Mouse (Mus musculus): Measurements from ENCODE around the gene Sergef.
A peak's percentile ranks its signal among the peaks of the same experiment; 100 is the strongest.
"Not testable (repeated sequence)": the region's sequence is repeated elsewhere in the genome, so short reads cannot be mapped to it uniquely, and the experiment has no call there.

Sergef gene

DNA sequence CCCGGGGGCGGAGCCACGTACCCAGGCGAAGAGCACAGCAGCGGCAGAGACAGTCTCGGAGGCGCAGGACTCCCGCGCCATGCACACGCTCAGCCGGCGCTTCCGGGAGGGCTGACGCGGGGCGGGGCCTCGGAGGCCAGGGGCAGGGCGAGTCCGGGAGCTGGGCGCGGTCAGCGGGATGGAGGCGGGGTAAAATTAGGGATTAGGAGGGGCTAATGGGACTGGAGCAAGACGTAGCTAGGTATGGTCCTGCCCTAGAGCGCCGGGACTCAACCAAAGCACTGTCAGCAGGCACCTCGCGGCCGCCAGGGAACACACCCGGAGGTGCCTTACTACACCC lies at the start of gene Sergef:
Gene Sergef, minus strand, starts transcription at position 116 of the 340 bp plus-strand sequence.
- peak; percentile 81 to 89 for DNase-seq (ENCODE audit: low spot score in 2 of 2)

DNA sequence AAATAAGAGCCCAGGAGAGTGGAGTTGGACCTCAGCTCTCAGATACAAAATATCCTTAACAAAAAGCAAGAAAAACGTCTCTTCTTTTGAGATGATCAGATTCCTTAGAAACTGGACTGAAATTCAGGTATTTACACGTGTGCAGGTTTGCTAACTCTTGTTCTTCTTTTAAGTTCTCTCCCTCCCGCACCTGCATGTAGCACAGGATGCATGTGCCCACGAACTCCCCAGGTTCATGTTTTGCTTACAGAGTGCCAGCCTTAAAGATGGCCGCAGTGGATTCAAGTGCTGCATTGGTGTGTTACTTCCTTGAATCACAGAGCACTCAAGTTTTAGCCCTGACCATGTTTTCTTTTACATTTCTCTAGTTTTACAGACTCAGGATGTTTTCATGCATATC lies 47.2 kb upstream of the Sergef start:
- DNase-seq (ENCODE audit: low spot score in 2 of 2) = no peak

DNA sequence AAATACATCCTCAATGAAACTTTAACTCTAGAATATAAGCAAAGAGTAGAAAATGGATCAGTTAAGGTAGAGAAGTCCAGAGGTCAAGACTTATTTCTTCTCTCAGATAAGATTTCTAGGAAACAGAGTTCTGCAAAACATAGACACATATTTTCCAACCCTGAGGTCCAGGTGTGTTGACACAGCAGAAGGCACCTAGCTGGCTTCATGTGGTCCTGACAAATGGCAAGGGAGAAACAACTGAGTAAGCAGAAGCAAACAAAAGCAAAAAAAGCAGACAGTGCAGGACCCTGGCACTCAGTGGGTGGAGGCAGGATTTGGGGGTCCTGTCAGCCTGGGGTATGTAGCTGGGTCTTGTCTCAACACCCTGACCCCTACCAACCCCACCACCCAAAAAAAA lies 41.1 kb upstream of the Sergef start:
- no peak for DNase-seq (ENCODE audit: low spot score in 2 of 2)

- DNase-seq (ENCODE audit: low spot score in 2 of 2) = not testable (repeated sequence)
Observed at GRCm38 (mm10) chr7:46679044-46679443, 39.4 kb upstream of the Sergef start.

DNA sequence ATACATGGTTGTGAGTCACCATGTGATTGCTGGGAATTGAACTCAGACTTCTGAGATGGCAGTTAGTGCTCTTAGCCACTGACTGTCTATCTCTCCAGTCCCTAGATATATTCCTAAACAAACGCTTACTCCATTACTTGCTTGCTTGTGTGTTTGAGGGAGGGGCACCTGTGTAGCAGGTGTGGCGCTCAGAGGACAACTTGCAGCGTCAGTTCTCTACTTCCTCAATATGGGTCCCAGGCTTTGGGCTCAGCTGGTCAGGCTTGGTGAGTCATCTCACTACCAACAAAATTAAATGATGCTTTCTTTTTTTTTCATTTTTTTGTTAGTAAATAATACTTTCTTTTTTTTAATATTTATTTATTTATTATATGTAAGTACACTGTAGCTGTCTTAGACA lies 38.8 kb upstream of the Sergef start:
- no peak for DNase-seq (ENCODE audit: low spot score in 2 of 2)

DNA sequence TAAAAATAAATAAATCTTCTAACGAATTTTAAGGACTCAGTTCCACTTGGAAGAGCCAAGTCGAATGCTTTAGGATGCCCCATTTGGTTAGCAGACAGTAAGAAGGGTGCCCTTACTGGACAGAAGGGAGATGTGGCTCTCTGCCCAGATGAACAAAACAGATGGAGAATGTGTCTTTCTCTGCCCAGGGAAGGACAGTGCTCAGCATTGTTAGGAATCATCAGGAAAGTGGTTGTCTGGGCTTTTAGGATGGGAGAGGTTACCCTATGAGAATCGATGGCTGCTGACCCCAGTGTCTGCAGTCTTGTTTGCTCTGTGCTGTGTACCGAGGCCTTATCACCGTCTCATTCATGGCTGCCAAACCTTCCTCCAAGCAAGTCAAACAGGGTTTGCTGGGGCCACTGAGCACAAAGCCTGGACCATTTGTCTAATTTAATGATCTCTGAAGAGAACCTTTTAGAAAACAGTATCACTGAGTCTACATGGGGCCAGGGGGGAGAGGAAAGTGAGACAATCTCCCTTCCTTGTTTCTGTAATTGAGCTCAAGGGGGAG lies 37.3 kb upstream of the Sergef start:
- no peak for DNase-seq (ENCODE audit: low spot score in 2 of 2)

DNA sequence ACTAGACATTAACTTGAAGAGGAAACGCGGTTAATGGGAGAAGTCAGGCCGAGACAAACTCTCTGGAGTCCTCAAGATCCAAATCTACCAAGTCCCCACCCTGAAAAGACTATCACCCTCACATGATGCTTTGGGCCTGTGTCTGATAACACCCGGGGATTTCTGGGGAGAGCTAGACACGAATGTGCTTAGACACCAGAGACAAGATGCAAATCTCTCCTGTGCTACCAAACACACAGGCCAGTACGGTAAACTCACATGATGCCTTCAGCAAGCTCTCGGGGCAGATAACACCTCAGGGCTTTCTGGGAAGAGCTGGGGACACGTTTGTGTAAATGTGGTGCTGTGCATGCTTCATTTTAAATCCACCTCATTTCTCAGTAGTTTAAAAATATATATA lies 36.3 kb upstream of the Sergef start:
- DNase-seq (ENCODE audit: low spot score in 2 of 2) = no peak

GRCm38 (mm10) chr7:46675061-46675460 lies 35.5 kb upstream of the Sergef start:
- DNase-seq (ENCODE audit: low spot score in 2 of 2) = no peak

DNA sequence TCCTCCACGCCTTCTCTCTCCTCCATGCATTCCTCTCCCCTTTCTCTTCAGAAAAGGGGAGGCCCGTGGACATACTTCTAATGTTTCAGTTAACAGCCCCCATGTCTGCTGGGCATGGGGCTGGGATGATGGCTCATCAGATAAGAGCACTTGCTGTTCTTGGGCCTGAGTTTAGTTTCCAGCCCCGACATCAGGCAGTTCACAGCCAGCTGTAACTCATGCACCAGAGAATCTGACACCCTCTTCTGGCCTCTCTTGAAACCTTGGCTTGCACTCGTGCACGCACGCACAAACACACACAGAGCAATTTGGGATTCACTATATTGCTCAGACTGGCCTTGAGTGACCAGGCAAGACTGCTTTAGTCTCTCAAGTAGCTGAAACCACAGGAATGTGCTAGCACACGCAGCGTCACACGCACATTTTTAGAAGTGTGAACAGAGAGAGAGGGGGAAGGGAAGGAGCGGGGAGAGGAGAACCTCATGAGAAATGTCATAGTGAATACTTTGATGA lies 32.6 kb upstream of the Sergef start, which contains the start of gene Tph1:
Gene Tph1, minus strand, starts transcription at position 378 of the 513 bp plus-strand sequence.
- DNase-seq (ENCODE audit: low spot score in 2 of 2) = no peak

DNA sequence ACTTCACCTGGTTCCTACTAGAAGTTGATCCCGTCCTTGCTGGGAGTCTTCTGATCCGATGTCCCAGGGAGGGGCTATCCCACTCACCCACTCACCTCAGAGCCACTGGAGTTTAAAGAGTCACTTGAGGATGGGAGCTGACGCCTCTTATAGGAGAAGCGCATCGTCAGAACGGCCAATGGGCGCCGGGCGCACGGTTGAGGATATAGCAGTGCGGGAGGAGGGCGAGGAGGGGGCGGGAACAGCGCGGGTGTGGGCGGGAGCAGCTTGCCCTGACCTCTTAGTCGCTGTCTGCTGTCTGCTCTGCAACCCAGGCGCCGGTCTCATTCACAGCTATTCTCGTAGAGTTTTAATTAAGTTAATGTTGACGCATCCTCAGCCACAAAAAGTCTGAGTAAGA lies 27.6 kb upstream of the Sergef start:
- no peak for DNase-seq (ENCODE audit: low spot score in 2 of 2)

GRCm38 (mm10) chr7:46665236-46665635 lies 25.6 kb upstream of the Sergef start:
- DNase-seq (ENCODE audit: low spot score in 2 of 2) = no peak

DNA sequence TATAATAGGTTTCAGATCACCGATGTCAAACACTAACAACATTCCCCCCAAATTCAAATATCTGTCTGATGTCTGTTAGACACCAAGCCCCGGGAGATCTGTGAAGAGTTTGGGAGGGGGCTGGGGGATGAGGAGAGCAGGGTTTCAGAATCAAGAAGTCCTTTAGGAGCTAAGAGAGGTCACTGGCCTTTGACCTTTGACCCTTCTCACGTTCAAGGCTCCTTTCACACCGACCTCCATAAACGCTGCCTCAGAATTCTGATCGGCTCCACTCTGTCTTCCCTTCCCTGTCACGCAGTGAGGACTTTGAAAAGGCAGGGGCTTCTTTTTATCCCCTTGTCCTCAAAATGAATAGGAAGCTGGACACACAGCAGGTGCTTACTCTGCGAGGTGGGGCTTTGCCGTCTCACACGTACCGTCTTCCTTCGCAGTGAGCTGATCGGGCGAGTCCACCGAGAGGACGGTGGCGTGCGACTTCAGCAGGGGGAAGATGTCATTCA lies 22.0 kb upstream of the Sergef start:
- no peak for DNase-seq (ENCODE audit: low spot score in 2 of 2)

- no peak for DNase-seq (ENCODE audit: low spot score in 2 of 2)
Observed at GRCm38 (mm10) chr7:46652279-46652678, 12.7 kb upstream of the Sergef start.

DNA sequence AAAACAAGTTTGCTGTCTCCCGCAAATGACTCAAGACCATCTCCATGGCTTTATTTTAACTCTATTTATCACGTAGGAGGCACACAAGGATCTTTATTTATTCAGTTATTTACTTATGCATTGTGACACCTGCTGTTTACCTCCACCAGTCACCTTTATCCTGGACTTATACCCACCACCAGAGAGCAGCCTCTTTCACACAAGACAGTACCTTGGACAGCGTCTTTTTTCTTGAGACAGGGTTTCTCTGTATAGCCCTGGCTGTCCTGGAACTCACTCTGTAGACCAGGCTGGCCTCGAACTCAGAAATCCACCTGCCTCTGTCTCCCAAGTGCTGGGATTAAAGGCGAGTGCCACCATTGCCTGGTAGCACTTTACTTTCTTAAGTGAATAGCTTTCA lies 10.6 kb upstream of the Sergef start:
- not testable (repeated sequence) for DNase-seq (ENCODE audit: low spot score in 2 of 2)

GRCm38 (mm10) chr7:46648431-46649140 lies 9.0 kb upstream of the Sergef start:
- no peak for DNase-seq (ENCODE audit: low spot score in 2 of 2)

GRCm38 (mm10) chr7:46643172-46643571 lies 3.6 kb upstream of the Sergef start:
- DNase-seq (ENCODE audit: low spot score in 2 of 2) = no peak

- DNase-seq (ENCODE audit: low spot score in 2 of 2) = no peak
Observed at GRCm38 (mm10) chr7:46640062-46640461, 455 bp upstream of the Sergef start.

- DNase-seq (ENCODE audit: low spot score in 2 of 2) = no peak
Observed at GRCm38 (mm10) chr7:46638889-46639691, 517 bp downstream of the Sergef start.

GRCm38 (mm10) chr7:46628375-46628975 lies 11.1 kb downstream of the Sergef start:
- DNase-seq (ENCODE audit: low spot score in 2 of 2) = no peak

DNA sequence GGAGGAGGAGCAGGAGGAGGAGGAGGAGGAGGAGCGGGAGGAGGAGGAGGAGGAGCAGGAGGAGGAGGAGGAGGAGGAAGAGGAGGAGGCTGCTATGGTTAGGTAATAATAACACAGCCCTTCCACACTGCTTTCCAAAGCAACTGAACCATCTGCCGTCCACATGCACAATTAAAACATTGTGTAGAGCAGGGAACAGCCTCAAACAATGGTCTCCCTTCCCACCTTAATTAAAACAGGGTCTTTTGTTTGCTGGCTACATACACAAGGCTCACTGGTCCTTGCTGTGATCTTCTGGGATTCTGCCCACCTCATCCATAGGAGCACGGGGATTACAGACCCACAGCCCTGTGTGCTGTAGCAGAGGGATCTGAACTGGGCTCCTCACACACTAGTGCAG lies 15.6 kb downstream of the Sergef start:
- no peak for DNase-seq (ENCODE audit: low spot score in 2 of 2)

GRCm38 (mm10) chr7:46618416-46619110 lies 21.0 kb downstream of the Sergef start:
- no peak for DNase-seq (ENCODE audit: low spot score in 2 of 2)

Measured in urinary bladder, postnatal 4 days (tissue).